Mouse (Mus musculus): ENCODE data around the gene Ccnd2.

Gene Ccnd2

DNA sequence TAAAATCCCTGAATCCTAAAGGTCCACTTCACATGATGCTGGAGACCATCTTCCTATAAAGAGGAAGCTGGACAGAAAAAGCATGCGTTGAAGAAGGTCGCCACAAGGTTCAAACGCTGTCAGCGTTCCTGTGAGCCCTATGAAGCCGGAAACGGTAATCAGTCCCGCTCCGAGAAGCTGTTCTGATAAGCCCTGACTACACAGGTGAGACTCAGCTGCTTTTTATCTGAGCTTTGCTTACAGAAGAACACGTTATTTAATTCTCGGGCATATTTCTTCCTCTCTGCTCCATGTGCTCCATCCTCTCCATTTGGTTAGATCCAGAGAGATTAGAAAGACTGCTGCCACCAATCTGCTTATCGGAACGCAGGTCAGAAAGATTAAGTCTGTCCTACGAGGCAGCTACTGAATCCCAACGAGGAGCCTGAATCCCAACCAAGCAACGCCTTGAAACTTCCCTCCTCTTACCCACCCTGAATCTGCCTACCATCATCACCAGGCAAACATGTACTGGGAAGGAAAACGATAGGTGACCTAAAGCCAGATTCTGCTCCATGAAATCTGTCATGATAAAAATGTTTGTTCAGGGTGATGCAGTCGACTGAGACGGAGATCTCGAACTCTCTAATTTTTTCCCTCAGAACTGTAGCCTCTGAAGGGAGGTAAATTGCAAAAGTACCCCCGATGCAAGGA lies 43.5 kb downstream of the Ccnd2 start:
- no peak for DNase-seq (ENCODE audit: low spot score)

DNA sequence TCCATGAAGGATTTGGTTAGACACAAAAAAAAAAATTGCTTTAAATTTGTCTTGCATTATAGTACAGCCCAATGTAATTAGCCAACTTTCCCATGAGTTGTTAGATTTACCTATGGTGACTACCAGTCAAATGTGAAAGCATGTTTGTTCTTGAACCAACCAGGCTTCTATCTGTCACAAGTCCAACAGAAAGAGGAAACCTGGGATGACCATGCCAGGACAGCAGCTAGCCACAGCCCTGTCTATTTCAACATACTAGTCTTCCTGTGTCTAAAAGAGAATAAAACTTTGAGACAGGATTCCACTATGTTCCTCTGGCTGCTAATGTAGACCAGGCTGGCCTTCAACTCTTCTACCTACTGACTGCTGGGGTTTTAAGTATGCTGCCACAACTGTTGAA lies 44.6 kb downstream of the Ccnd2 start:
- DNase-seq (ENCODE audit: low spot score) = no peak

DNA sequence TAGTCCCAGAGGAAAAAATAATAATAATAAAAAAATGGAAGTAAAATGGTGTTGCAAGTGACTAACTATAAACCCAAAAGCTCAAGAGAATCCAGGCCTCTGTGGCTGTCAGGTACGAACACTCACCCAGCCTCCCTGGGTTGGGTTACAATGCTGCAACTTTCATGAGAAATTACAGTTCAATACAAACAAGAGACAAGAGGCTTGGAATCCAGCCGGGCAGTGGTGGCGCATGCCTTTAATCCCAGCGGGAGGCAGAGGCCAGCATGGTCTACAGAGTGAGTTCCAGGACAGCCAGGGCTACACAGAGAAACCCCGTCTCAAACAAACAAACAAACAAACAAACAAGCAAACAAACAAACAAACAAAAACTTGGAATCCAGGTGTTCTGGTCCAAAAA lies 45.3 kb downstream of the Ccnd2 start:
- no peak for DNase-seq (ENCODE audit: low spot score)

GRCm38 (mm10) chr6:127106189-127106588 lies 45.8 kb downstream of the Ccnd2 start:
- no peak for DNase-seq (ENCODE audit: low spot score)

GRCm38 (mm10) chr6:127105107-127105506 lies 46.9 kb downstream of the Ccnd2 start:
- DNase-seq (ENCODE audit: low spot score) = peak; percentile 76

GRCm38 (mm10) chr6:127104396-127105029 lies 47.5 kb downstream of the Ccnd2 start:
- no peak for DNase-seq (ENCODE audit: low spot score)

DNA sequence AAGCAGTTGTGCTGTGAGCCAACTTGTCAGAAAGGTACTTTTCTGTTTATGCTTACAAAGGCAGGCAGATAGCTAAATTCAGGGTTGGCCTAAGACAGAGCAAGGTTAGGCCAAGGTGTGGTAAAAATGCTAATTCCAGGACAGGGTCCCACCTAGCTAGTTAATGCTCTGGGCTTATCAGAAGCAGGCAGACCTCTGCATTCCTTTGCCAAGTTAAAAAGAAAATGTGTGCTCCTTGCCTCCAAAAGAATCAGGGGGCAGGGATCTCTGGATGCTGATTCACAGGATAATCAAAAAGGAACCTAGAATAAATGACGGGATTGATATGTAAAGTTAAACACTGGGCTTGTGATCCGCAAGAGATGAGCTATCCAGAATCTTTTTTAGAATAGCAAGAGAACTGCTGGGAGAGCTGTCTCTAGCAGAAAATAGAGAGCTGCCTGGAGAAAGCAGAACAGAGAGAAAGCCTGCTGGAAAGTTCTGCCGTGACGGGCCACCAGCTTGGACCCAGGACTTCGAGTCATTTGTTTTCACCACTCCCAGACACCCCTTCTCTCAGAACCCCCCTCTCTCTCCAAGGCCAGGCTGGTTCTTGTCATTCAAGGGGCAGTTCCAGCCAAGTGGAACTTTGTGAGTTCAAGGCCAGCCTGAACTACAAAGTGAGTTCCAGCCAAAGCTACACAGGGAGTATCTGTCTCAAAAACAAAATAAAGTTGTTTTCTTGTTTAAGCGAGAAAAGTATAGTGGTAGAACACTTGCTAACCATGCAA lies 48.3 kb downstream of the Ccnd2 start:
- no peak for DNase-seq (ENCODE audit: low spot score)

DNA sequence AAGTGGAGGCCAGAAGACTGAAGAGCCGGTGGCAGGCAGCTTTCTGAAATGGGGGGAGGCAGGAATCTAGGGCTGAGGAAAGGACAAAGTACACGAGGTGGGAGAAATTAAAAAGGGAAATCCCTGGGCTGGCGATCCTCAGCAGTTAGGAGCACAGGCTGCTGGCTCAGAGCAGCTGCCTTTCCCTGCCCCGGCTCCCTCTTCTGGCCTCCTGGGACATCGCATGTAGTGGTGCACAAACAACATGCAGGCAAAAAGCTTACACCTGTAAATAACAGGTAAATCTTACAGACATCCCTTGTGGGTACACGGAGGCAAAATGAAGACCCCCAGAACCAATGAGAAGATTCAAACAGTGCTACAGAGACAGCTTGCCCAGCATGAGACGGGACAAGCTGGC lies 57.4 kb downstream of the Ccnd2 start:
- peak; percentile 53 for DNase-seq (ENCODE audit: low spot score)

- DNase-seq (ENCODE audit: low spot score) = peak; percentile 58
Measured at GRCm38 (mm10) chr6:127086739-127087138, 65.3 kb downstream of the Ccnd2 start.

DNA sequence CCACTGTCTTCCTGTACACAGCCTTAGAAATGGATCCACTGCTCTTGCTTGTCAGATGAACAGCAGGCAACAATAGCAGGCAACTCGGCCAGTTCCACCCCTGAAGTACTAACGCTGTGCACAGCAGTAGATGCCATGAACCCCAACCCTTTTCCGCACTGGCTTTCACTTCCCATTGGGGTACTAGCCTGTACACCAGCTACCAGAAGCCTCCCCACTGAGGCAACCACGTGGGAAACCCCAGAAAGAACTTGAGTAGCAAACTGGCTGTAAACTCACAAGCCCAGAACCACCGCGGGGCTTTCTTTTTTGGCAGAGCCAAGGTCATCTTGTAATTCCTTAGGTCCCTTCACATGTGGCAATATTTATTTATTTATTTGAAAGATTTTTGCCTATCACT lies 70.2 kb downstream of the Ccnd2 start:
- no peak for DNase-seq (ENCODE audit: low spot score)

DNA sequence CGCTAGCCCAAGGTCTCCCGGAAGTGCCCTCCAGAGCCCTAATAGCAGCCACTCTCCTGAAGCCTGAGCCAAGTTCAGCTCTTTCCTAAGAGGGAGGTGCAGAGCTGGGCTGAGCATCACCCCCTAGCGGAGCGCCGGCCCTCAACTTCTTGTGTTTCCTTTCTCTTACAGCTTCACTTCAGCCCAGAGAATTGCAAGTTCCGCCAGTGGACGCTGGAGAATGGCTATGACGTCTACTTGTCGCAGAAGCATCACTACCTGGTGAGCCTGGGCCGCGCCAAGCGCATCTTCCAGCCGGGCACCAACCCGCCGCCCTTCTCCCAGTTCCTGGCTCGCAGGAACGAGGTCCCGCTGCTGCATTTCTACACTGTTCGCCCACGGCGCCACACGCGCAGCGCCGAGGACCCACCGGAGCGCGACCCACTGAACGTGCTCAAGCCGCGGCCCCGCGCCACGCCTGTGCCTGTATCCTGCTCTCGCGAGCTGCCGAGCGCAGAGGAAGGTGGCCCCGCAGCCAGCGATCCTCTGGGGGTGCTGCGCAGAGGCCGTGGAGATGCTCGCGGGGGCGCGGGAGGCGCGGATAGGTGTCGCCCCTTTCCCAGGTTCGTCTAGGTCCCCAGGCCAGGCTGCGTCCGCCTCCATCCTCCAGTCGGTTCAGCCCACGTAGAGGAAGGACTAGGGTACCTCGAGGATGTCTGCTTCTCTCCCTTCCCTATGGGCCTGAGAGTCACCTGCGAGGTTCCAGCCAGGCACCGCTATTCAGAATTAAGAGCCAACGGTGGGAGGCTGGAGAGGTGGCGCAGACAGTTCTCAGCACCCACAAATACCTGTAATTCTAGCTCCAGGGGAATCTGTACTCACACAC lies 71.9 kb downstream of the Ccnd2 start:
- peak; percentile 66 for DNase-seq (ENCODE audit: low spot score)

Measured in testis, postnatal 10 days (tissue).